Mouse (Mus musculus): ENCODE measurements around the gene 2610528A11Rik.
"Not testable (repeated sequence)": the region's sequence is repeated elsewhere in the genome, so short reads cannot be mapped to it uniquely, and the experiment has no call there.

Gene 2610528A11Rik

GRCm38 (mm10) chr14:37113922-37114321 lies at the start of gene 2610528A11Rik:
2610528A11Rik (minus strand) TSS chr14:37114022.
- no peak for DNase-seq

GRCm38 (mm10) chr14:37163277-37163956 lies 49.6 kb upstream of the 2610528A11Rik start:
- DNase-seq = no peak

DNA sequence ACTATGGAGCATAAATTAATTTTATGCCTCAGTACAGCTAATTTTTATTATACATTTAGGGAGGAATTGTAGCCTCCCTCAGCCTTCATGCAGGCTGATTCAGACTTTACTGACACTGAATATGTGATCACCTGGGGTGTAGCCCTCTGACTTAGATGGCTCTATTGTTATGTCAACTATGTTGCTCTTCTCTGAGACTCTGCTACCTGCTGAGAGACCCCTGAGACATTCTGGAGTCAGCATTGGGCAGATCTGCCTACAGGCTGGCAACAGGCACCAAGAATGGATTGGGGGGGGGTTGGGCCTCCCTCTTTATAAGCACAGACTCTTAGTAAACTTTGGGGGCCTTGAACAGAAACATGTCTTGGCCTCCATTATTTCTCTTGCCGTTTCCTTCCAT lies 40.6 kb upstream of the 2610528A11Rik start:
- DNase-seq = no peak

DNA sequence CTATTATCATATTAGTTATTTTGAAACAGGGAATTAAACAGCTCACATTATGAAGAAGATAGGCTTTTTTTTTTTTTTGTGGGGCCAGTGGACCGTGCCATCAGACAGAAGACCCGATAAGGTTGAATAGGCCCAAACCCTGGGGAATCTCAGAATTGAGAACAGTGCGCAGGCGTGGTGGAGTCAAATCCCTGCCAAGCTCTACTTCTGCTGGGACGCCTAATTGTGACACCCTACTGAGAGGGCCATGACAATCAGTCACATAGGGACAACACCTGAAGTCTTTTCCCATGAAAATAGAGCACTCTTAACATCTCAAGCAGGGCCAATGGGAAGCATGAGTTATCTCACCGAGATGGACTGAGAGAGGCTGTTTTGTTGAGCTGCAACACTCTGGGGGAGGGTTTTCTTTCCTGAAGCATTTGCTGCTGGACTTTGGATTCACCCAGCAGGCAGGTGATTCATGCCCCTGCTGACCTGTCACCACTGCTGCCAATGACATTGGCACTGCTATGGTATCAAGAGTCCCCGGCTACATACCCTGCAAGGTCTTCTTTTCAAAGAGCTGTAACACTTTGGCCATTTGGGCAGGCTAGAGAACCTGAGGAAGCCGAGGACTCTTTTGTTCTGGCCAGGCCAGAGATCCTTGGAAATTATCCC lies 25.4 kb upstream of the 2610528A11Rik start:
- DNase-seq = no peak

GRCm38 (mm10) chr14:37137596-37137995 lies 23.8 kb upstream of the 2610528A11Rik start:
- DNase-seq = not testable (repeated sequence)

- no peak for DNase-seq
Measured at GRCm38 (mm10) chr14:37136110-37136509, 22.3 kb upstream of the 2610528A11Rik start.

GRCm38 (mm10) chr14:37135671-37136070 lies 21.8 kb upstream of the 2610528A11Rik start:
- no peak for DNase-seq

DNA sequence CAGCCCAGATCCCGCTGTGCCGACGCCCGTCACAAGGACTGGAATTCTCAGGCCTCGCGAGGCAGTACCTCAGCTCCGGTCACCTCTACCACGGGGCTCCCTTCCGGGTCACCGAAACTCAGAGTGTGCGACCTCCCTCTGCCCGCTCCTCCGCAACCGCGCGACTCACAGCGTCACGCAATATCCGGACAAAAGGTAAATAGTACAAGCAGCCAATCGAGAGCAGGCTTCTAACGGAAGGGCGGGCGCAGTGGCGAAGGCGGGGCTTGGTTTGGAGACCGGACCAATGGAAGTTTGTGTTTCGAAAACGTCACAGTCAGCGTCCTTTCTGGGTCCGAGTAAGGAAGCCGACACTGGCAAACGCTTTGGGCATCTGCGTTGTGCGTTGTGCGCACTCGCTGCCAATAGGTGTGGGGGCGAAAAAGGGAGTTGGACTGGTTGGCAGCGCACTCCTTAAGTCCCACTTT lies 21.3 kb upstream of the 2610528A11Rik start, which contains the start of gene Ghitm:
Gene Ghitm, minus strand, starts transcription at position 146 of the 467 bp plus-strand sequence.
- peak; percentile 97 for DNase-seq

GRCm38 (mm10) chr14:37134304-37135126 lies 20.7 kb upstream of the 2610528A11Rik start:
- no peak for DNase-seq

DNA sequence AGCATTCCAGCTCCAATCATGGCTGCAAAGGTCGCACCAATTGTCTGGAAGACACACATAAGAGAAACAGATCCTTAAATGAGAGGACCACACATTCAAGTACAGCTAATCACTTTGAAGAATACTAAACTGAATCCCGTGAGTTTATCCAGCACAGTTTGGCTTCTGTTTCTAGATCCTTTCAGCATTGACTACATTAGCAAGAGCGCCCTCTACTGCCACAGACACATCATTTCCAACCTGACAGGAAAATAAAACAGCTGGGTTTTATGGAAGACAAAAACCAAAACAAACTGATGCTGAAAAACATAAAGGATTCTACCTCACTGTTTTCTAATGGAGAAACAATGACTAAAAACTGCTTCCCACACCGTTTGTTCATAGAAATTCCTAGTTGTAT lies 13.8 kb upstream of the 2610528A11Rik start:
- DNase-seq = peak; percentile 48

DNA sequence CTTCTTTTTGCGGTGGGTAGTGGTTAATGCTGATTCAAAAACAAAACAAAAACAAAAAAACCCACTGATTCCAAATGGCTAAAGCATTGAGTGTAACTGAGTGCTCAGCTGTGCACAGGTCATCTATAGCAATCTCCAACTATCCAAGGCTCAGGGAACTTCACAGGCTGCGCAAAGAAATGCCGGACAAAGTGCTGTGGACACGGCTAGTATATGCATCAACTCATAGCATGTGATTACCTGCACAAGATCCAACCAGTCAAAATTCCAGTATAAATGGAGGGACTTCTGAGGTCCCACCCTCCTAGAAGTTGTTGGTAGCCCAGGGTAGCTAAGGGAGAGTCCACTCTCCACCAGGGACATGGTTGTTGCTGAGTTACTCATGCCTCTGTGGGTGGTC lies 5.4 kb upstream of the 2610528A11Rik start:
- DNase-seq = no peak

GRCm38 (mm10) chr14:37112931-37113330 lies 891 bp downstream of the 2610528A11Rik start:
- DNase-seq = no peak

DNA sequence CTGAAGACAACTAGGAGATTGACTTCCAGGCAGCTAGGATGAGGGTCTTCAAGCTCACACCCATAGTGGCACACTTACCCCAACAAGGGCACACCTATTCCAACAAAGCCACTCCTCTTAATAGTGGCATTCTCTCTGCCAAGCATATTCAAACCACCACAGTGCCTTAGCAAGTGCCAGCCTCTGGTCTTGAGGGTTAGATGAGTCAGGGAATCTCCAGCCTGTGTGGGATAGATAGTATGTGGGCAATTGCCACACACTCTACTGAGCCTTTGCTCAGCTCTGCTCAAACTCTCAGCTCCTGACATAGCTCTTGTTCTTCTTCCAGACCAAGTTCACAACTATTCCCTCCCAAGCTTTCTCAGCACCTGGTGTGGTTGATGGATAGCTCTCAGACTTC lies 2.5 kb downstream of the 2610528A11Rik start:
- no peak for DNase-seq

DNA sequence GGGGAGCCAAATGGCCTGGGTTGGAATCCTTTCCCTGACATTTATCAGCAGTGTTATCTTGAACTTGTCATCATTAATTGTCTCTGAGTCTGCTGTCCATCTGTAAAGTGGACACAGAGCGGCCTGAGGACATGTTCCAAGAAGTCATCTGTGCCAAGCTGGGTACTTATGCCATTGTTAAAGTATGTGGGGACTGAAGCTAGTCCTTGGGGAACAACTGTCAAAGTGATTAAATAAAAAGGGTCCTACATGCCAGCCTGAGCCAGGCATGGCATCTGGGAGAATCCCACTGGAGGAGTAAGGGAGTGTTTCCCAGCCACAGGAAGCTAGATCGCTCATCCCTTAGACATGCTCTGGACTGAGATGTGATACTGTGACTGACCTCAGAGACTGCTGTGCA lies 3.4 kb downstream of the 2610528A11Rik start:
- no peak for DNase-seq

DNA sequence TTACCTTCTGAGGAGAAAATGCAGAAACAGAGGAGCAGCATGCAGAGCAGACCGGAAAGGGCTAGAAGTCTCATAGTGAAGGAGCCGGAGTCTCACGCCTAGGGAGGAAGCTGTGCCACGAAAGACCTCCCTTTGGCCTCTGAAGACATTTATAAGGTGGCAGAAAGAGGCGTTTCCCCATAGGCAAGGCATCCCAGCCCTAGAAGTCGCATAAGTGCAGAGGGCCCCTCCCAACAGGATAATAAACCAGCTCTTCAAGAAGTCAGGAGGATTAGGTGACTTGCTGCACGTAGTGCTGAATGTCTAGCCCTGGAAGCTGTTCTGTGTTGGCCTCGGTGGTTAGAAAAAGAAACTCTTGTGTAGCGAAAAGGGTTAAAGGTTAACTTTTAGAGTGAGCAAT lies 3.8 kb downstream of the 2610528A11Rik start:
- DNase-seq = no peak

GRCm38 (mm10) chr14:37109460-37109859 lies 4.4 kb downstream of the 2610528A11Rik start:
- no peak for DNase-seq

- no peak for DNase-seq
Measured at GRCm38 (mm10) chr14:37105846-37106245, 8.0 kb downstream of the 2610528A11Rik start.

DNA sequence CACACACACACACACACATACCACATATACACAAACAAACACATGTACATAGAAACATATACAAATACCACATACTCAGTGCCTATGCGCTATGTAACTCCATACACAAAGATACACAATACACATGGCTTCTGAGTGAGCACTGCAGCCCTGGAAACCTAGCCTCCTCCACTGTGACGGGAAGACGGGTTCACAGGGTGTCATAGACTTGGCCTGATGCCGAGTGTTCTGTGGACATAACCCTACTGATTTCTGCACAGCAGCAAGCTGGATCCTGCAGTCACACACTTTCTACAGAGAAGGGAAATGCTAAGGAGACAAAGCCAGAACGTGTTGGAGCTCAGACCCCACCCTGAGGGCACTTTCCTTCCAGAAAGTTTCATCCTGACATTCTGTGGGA lies 9.1 kb downstream of the 2610528A11Rik start:
- DNase-seq = peak; percentile 19

DNA sequence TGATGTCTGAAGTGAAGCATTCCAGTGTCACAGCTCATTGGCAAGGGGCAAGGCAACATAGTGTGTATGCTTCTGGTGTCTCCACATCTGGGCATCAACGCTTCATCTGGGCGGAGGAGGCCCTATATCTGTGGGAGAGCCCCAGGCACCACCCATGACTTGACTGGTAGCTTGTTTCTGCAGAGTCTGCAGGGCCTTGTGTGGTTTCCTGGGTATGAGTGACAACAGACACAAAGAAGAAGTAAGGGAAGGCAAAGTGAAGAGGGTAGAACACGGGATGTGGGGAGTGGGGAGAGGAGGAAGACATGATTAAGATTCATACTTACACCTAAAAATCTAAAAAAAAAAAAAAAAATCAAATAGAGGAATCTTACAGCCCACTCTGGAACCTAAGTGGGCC lies 11.3 kb downstream of the 2610528A11Rik start:
- DNase-seq = no peak

- DNase-seq = no peak
Measured at GRCm38 (mm10) chr14:37101531-37101930, 12.3 kb downstream of the 2610528A11Rik start.

DNA sequence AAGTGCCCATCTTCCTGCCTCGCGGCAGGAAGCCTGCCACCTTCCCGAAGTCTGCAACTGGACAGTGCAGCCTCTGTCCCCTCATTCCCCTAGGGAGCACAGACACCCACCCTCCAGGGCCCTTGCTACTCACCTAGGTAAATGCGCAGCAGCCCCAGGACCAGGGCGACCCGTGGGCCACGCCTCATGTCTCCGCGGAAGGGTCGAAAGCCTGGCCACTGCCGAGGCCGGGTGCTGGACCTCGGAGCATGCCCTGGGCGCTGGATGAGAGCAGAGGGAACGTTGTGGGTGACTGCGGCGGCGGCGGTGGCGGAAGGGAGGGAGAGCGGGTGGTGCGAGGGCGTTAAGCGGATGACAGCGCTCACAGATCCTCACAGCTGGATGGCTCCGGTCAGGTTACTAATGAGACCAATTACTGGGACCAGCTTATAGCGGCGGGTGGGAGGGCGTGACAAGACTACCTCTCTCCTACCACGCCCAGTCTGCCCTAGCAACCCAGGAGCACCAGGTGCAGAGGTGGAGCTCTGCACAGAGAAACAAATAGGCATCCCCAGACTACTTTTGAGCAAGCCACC lies 15.8 kb downstream of the 2610528A11Rik start, which contains the start of gene Cdhr1:
Gene Cdhr1, minus strand, starts transcription at position 392 of the 575 bp plus-strand sequence.
- no peak for DNase-seq

- no peak for DNase-seq
Measured at GRCm38 (mm10) chr14:37095556-37095955, 18.3 kb downstream of the 2610528A11Rik start.

DNA sequence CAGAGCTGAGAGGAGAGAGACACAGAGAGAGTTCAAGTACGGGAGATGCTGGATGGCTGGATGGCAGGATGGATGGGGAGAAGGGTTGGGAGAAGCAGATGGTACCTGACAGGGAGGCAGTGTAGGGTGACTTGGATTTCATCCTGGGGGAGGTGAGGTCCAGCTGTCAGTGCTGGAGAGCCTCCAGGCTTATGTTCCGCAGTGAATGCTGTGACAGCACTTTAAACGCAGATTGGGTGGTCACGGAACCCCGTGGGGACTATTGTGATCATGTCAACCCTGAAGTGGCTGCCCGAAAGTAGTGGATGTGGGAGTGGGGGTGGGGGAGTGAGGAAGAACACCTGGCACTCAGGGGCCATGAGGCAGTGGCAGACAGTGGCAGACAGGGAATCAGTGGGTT lies 19.4 kb downstream of the 2610528A11Rik start:
- DNase-seq = no peak
